Mouse (Mus musculus) thymus, adult 2 months (tissue): ENCODE results near the gene Arl16.

Source experiments
- CTCF ChIP-seq: fragments of 200-500 bp; IDR thresholded peaks from 2 replicates; pipeline ENCODE4 v1.5.1; 2012; ENCODE audit warnings: mild to moderate bottlenecking, control low read depth, low read length, moderate library complexity, borderline replicate concordance; ENCODE audit not compliant: control insufficient read depth, poor library complexity, insufficient read depth; ENCODE audit errors: extremely low read depth
- POLR2A ChIP-seq: fragments of 200-500 bp; IDR thresholded peaks from 2 replicates; pipeline ENCODE4 v1.6.1; 2012; ENCODE audit warnings: mild to moderate bottlenecking, low read length, control low read depth, moderate library complexity; ENCODE audit not compliant: control insufficient read depth, poor library complexity, insufficient read depth; ENCODE audit errors: extremely low read depth

- no peak for TF ChIP-seq CTCF
- TF ChIP-seq POLR2A, result no peak
Measured at GRCm38 (mm10) chr11:120463536-120463935, 3.9 kb downstream of the Arl16 start.
